Mouse (Mus musculus) left cerebral cortex, postnatal 14 days (tissue): ENCODE data around the gene Fndc5. TPM values are rescaled to one million over a fixed set of nuclear protein-coding genes. Genes with fewer than 3 reads are reported as not detected.
A peak's percentile ranks its signal among the peaks of the same experiment; 100 is the strongest.

Experiments
- DNase-seq, 2 experiments: peaks; one replicate each; pipeline ENCODE4 v3.0.0; 2021 to 2022; ENCODE audit warnings: low spot score in 2 of 2, mixed read lengths in 1 of 2
- intact Hi-C: fragments of 180-260 bp; cut with DNase I; formaldehyde crosslinking; loops from one replicate; pipeline ENCODE4 v1.15.1; 2025
- total RNA-seq, 2 experiments: library from RNA; stranded (reverse); gene quantifications; 2 replicates each; pipeline ENCODE4 v1.2.3; 2021

Gene Fndc5
- total RNA-seq, 2 experiments from 2014 or later, result 57.5 to 59.2 TPM

- DNase-seq, result no peak
- intact Hi-C loops, result no loop called here
Measured at GRCm38 (mm10) chr4:129141560-129142438, 5.0 kb downstream of the Fndc5 start.

DNA sequence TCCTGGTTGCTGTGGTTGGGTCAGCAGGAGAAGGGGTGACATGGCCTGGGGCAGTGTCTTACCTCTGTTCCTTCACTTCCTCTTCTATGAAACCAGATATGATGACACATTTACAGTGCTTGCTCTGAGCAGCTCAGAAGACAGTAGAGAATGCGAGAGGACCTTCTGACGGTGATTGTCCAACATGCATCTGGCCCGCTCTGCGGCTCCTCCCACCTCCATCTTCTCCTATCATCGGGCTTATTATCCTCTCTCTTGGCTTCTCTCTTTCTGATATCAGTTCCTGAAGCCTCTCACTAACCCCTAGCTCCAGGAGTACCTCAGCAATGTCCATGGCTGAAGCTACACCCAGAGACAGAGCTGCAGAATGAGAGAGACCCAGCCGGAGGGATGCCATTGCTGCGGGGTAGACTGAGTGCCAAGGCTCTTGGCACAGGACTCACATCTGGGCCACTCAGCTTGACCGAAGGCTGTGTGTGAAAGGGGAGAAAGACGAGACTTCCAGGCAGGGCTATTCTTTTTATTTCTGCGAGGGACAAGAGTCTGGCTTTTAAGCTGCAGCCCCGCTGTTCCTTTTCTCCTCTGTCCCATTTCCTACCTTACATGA lies 5.7 kb downstream of the Fndc5 start:
- intact Hi-C loops, result no loop called here
- no peak for DNase-seq

DNA sequence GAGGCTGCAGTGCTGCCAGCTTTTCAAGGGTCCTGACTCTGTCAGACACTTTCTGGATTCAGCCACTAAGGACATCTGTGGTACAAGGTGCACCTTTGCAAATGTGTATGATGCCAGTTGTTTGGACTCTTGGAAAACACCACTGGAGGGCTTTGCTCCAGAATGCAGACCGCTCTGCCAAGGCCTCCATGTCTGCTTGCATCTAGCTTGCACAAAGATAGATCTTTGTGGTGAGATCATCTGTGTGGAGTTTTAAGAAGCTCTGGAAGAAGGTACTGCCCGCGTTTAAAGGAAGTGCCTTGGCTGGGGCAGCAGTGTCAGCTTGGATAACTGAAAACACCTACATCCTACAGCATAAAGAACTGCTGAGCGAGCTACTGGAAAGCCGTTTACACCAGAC lies 6.7 kb downstream of the Fndc5 start:
- intact Hi-C loops, result no loop called here
- no peak for DNase-seq

DNA sequence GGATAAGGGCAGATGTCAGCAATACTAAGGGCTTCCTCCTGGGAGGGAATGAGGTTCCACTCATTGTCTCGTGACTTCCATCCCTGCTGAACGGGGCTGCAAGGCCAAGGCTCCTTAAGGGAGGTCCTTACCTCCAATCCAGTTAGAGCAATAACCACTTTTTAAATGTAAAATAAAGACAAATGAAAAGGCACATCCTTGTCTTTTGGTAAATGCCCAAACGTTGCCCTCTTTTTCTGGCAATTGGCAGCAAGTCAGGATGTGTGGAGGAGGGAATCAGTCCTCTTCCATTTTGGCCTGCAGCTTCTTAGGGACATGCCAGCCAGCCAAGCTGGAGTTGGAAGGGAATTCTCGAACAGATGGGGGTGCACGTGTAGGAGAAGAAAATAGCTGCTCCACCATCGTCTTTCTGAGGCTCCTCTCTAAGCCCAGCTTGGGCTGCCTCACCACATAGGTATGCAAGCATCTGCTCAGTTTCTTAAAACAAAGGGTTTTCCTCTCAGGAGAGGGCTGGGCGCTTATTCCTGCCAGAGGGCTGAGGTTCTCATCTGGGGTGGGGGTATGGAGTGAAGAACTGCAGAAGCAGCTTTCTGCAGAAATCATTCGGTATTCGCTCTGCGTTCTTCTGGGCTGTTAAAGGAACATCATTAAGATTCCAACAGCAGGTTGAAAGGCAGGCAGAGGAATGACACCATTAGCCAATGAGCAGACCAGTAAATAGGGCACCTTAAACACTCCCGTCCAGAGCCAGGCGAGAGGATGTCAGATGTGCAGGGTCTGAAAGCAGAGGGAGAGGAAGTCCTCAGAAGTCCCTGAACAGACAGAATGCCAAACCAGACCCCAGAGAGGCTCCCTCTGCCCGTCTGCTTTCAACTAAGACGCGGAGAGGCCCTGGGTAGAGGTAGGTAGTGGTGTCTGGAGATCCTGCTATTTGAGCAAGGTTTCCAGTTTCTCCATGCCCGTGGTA lies 7.9 kb downstream of the Fndc5 start:
- peak; percentile 86 to 90 for DNase-seq
- intact Hi-C loops, result no loop called here

- no peak for DNase-seq
- intact Hi-C loops, result no loop called here
Measured at GRCm38 (mm10) chr4:129145411-129145810, 8.6 kb downstream of the Fndc5 start.

GRCm38 (mm10) chr4:129145943-129146342 lies 9.1 kb downstream of the Fndc5 start:
- intact Hi-C loops, result no loop called here
- DNase-seq, result no peak

- DNase-seq, result no peak
- intact Hi-C loops, result no loop called here
Measured at GRCm38 (mm10) chr4:129146392-129146791, 9.6 kb downstream of the Fndc5 start.

GRCm38 (mm10) chr4:129147552-129148103 lies 10.8 kb downstream of the Fndc5 start:
- intact Hi-C loops, result no loop called here
- no peak for DNase-seq

- intact Hi-C loops, result no loop called here
Measured at GRCm38 (mm10) chr4:129149321-129149720, 12.5 kb downstream of the Fndc5 start.

DNA sequence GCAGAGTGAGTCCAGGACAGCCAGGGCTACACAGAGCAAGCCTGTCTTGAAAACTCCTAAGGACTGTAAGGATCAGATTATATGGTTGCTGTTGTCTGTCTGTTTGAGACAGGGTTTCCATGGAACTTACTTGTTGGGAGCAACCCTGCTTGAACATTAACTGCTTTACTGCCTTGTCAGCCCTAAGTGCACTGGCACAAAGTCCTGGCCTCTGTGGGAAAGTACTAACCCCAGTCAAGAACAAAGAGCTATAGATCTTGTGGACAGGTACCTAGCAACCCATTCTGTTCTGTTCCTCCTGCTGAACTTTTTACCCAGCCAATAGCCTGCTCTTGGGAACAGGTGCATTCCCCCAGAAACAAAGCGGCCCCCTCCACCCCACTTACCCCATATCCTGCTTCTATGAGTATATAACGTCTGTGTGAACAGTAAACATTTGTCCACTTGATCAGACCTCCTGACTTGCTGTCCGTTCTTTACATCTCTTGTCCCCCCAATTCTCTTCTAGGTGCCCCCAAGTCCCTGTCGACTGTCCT lies 14.5 kb downstream of the Fndc5 start:
- intact Hi-C loops, result no loop called here

More at GRCm38 (mm10) chr4:129149321-129149720, 12.5 kb downstream of the Fndc5 start:
- no peak for DNase-seq

DNA sequence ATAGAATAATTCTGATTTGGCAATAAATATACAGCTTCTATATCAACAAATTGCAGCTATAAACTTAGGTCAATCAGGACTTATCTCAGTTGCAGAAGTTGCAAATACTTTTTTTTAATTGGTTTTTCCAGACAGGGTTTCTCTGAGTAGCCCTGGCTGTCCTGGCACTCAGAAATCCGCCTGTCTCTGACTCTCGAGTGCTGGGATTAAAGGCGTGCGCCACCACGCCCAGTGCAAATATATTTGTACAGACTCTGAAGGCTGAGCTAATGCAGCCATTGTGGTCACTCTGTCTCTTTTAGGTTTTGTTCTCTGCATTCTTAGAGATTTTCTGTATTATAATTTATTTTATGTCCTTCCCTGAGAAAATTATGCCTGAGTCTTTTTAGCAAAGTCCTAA lies 20.7 kb downstream of the Fndc5 start:
- intact Hi-C loops, result no loop called here
- DNase-seq, result no peak

More for the DNA sequence above, 14.5 kb downstream of the Fndc5 start:
- no peak for DNase-seq

DNA sequence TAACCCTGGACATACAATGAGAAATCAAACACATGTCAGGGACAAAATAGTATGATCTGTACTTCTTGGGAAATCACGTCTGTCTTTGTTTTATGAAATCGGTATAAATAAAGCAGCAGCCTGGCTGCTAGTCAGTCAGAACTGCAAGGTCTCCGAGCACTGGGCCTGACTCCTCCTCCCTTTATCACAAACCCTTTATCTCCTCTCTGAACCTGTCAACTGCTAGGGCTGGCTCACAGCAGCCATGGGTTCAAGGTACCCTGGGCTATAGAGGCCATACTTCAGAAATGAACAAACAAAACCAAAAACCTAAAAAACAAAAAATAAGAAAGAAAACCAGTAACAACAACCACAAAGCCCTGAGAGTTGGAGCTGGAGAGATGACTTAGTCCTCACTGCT lies 21.8 kb downstream of the Fndc5 start:
- DNase-seq, result no peak
- intact Hi-C loops, result no loop called here

DNA sequence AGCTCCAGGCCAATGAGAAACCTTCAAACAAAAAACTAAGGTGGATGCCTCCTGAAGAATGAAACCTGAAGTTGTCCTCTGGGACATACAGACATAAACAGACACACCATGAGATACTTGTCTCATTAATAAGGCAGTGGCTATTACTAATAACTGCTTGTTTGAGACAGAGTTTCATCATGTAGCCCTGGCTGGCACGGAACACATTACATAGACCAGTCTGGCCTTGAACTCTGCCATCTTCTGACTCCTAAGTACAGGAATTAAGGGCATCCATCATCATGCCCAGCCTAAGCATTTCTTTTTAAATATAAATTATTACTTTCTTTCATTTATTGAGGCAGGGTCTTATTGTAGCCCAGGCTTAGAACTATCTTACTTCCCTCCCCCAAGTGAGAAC lies 24.3 kb downstream of the Fndc5 start:
- no peak for DNase-seq
- intact Hi-C loops, result no loop called here

DNA sequence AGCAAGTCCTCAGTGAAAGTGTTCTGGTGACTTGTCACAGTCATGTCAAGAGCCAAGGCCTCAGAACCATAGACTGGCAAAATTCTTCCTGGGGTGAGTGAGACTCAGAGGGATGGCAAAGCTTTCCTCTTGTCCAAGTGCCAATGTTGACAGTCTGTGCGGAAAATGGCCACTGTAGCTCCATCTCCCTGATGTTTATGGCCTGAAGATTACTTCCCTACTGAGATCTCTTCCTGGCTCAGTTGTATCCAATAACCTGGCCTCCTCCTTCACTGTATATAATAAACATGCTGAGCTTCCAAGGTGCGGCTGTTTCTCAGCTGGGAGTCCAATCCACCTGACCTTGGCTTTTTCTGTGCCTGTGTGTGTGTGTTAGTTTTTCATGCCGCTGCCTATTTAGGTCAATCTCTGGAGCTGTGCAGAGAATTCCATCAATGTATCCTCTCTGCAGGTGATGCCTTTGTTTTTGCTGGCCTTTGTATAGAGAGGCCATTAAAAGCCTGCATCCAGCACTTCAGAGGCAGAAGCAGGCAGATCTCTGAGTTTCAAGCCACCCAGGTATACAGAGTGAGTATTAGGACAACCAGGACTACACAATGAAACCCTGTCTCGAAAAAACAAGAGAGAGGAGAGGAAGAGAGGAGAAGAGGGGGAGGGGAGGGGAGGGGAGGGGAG lies 24.9 kb downstream of the Fndc5 start:
- intact Hi-C loops, result no loop called here
- DNase-seq, result no peak

DNA sequence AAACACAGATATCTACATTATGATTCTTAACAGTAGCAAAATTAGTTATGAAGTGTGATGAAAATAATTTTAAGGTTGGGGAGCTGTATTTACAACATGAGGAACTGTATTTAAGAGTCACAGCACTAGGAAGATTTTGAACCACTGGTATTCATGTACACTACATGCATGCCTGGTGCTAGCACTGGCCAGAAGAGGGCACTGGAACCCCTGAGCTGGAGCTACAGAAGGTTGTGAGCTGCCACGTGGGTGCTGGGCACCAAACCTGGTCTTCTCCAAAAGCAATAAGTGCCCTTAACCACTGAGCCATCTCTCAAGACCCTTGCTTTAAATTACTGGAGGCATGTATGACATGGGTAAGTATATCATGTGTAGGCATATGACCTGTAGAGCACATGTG lies 35.7 kb downstream of the Fndc5 start:
- intact Hi-C loops, result no loop called here
- no peak for DNase-seq

GRCm38 (mm10) chr4:129179560-129179959 lies 42.8 kb downstream of the Fndc5 start:
- no peak for DNase-seq
- intact Hi-C loops, result no loop called here

DNA sequence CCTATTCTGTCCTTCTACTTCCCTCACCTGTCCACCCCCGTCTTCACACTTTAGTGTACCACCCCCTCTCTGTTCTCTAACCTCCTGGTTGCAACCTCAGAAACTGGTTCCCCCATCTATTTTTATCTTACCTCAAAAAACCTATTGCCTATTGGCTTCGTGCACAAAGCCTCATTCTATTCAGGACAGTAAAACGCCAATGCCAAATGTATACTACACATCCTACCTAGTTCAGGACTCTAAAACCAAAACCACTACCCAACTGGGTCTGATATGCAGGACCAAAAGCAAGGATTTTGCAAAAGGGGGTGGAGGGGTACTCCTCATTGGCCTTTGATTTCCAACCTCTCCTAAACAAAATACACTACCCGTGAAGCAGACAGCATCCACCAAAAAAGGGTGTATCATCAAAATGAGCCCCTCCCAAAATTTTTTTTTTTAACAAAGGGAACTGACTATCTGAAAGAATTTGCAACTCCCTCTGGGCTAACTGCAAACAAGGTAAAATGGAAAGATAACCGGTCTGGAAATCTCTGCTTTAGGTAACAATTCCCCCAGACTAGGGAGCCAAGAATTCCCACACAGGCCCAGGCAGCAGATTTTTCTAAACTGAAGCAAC lies 51.4 kb downstream of the Fndc5 start:
- intact Hi-C loops, result loop anchor here (10.0 kb wide), 1 partner anchor 53 kb away; the partner anchor contains the start of gene Fndc5
- DNase-seq, result no peak
